Mouse (Mus musculus) gastrocnemius, postnatal 25 days (tissue): ENCODE measurements around the gene Vta1. TPM values are rescaled to one million over a fixed set of nuclear protein-coding genes. Genes with fewer than 3 reads are reported as not detected.

Source experiments
- DNase-seq: peaks from one replicate; pipeline ENCODE4 v3.0.0; 2022
- long read RNA-seq, 2 experiments: library from polyadenylated mRNA; stranded (forward); transcript quantifications; one replicate each; pipeline ENCODE4 v2.0.0; 2021
- total RNA-seq, 2 experiments: library from RNA; stranded (reverse); gene quantifications; 1 replicate in 1 of 2; 2 replicates in 1 of 2; pipeline ENCODE4 v1.2.3; 2021

The Vta1 gene
- total RNA-seq = 10 to 100 TPM; 24.3 to 28.9 TPM
- long read RNA-seq, experiment 1, transcript Vta1-205 (8 exons, 1,974 nt) = major isoform, 41 of 44 reads
- long read RNA-seq, experiment 1, partial matches to known transcripts = 0 of 44 reads
- long read RNA-seq, experiment 1, other reads (novel, unspliced or antisense) = 2 of 44 reads
- long read RNA-seq, experiment 2, transcript Vta1-205 (8 exons, 1,974 nt) = major isoform, 53 of 56 reads
- long read RNA-seq, experiment 2, partial matches to known transcripts = 1 of 56 reads
- long read RNA-seq, experiment 2, other reads (novel, unspliced or antisense) = 1 of 56 reads

GRCm38 (mm10) chr10:14705072-14706066 lies at the start of gene Vta1, which contains the start of gene Nmbr:
Gene Vta1, minus strand, starts transcription at chr10:14705560.
Gene Nmbr, plus strand, starts transcription at chr10:14705591.
- peak; percentile 96 for DNase-seq

GRCm38 (mm10) chr10:14734285-14734684 lies 28.9 kb upstream of the Vta1 start:
- DNase-seq = no peak

GRCm38 (mm10) chr10:14725671-14726070 lies 20.3 kb upstream of the Vta1 start:
- no peak for DNase-seq

GRCm38 (mm10) chr10:14718114-14718513 lies 12.8 kb upstream of the Vta1 start, which contains the start of gene Gje1:
Gene Gje1, minus strand, starts transcription at chr10:14718214.
- no peak for DNase-seq

- no peak for DNase-seq
These were observed 1.4 kb downstream of the Vta1 start for GRCm38 (mm10) chr10:14703830-14704420.

GRCm38 (mm10) chr10:14703239-14703638 lies 2.1 kb downstream of the Vta1 start:
- no peak for DNase-seq

GRCm38 (mm10) chr10:14690349-14690748 lies 15.0 kb downstream of the Vta1 start:
- no peak for DNase-seq

- DNase-seq = no peak
These were observed 16.4 kb downstream of the Vta1 start for GRCm38 (mm10) chr10:14688785-14689442.

- DNase-seq = no peak
These were observed 19.7 kb downstream of the Vta1 start for GRCm38 (mm10) chr10:14685663-14686062.

GRCm38 (mm10) chr10:14666147-14666546 lies 39.2 kb downstream of the Vta1 start:
- no peak for DNase-seq

- DNase-seq = no peak
These were observed 44.5 kb downstream of the Vta1 start for GRCm38 (mm10) chr10:14660875-14661274.

- DNase-seq = no peak
These were observed 65.7 kb downstream of the Vta1 start for GRCm38 (mm10) chr10:14639635-14640034.

GRCm38 (mm10) chr10:14639043-14639442 lies 66.3 kb downstream of the Vta1 start:
- DNase-seq = no peak

GRCm38 (mm10) chr10:14625706-14626105 lies 79.7 kb downstream of the Vta1 start:
- DNase-seq = no peak

- no peak for DNase-seq
These were observed 86.2 kb downstream of the Vta1 start for GRCm38 (mm10) chr10:14619156-14619555.

GRCm38 (mm10) chr10:14618301-14618700 lies 87.1 kb downstream of the Vta1 start:
- no peak for DNase-seq

GRCm38 (mm10) chr10:14615441-14615840 lies 89.9 kb downstream of the Vta1 start:
- DNase-seq = no peak

- DNase-seq = no peak
These were observed 97.8 kb downstream of the Vta1 start for GRCm38 (mm10) chr10:14607597-14607996.
